Mouse (Mus musculus): Measurements from ENCODE around the gene Zbtb16. TPM values are rescaled to one million over a fixed set of nuclear protein-coding genes. Genes with fewer than 3 reads are reported as not detected.

Gene Zbtb16
- polyA plus RNA-seq, 1 experiment from 2014 or later: 1.9 TPM

GRCm38 (mm10) chr9:48813960-48814880, 21.8 kb downstream of the Zbtb16 start:
- H3K4me1 ChIP-seq (ENCODE audit: control insufficient read depth, insufficient read depth, low read length): 0 out of 2 replicates have a peak, but pooled peaks cover 1% of the 10 kb centered on the region
- no peak overlapping the region for H3K27ac ChIP-seq (ENCODE audit: low read length)
- no peaks in the 10 kb centered on the region for H3K9me3 ChIP-seq (ENCODE audit: control insufficient read depth, low read length)
- no peaks in the 10 kb centered on the region for H3K36me3 ChIP-seq (ENCODE audit: control insufficient read depth, insufficient read depth, low read length)
- H3K4me2 ChIP-seq (ENCODE audit: low read depth, low read length): no peak overlapping the region
- no peak overlapping the region for H3K9ac ChIP-seq (ENCODE audit: low read depth, low read length)
- no peaks in the 10 kb centered on the region for H3K27me3 ChIP-seq (replicated peaks; ENCODE audit: control insufficient read depth, insufficient read depth, low read length)
- H3K4me3 ChIP-seq (ENCODE audit: low read length): no peak overlapping the region
- WGBS: 54% methylated on average over 19 of the region's 19 CpGs
- ATAC-seq: no peak

GRCm38 (mm10) chr9:48812352-48812751, 23.7 kb downstream of the Zbtb16 start:
- no peak overlapping the region for H3K27ac ChIP-seq (ENCODE audit: low read length)
- no peaks in the 10 kb centered on the region for H3K9me3 ChIP-seq (ENCODE audit: control insufficient read depth, low read length)
- H3K4me2 ChIP-seq (ENCODE audit: low read depth, low read length): no peak overlapping the region
- ATAC-seq: no peak
- H3K9ac ChIP-seq (ENCODE audit: low read depth, low read length): no peak overlapping the region
- 90% methylated on average over 6 of the region's 6 CpGs for WGBS
- no peaks in the 10 kb centered on the region for H3K27me3 ChIP-seq (replicated peaks; ENCODE audit: control insufficient read depth, insufficient read depth, low read length)
- H3K36me3 ChIP-seq (ENCODE audit: control insufficient read depth, insufficient read depth, low read length): no peaks in the 10 kb centered on the region
- no peak overlapping the region for H3K4me3 ChIP-seq (ENCODE audit: low read length)
- H3K4me1 ChIP-seq (ENCODE audit: control insufficient read depth, insufficient read depth, low read length): no peaks in the 10 kb centered on the region

GRCm38 (mm10) chr9:48806591-48806990, 29.4 kb downstream of the Zbtb16 start:
- Histone ChIP-seq H3K36me3 (ENCODE audit: control insufficient read depth, insufficient read depth, low read length) (no peaks in the 10 kb centered on the region), H3K27ac (ENCODE audit: low read length) (no peak overlapping the region), H3K4me3 (ENCODE audit: low read length) (no peak overlapping the region), H3K27me3 (replicated peaks; ENCODE audit: control insufficient read depth, insufficient read depth, low read length) (no peaks in the 10 kb centered on the region), H3K9ac (ENCODE audit: low read depth, low read length) (no peak overlapping the region), H3K9me3 (ENCODE audit: control insufficient read depth, low read length) (no peaks in the 10 kb centered on the region), H3K4me2 (ENCODE audit: low read depth, low read length) (no peak overlapping the region), H3K4me1 (ENCODE audit: control insufficient read depth, insufficient read depth, low read length) (peaks cover 4% of the 10 kb centered on the region; the same call in 1 of the 2 replicates)
- ATAC-seq: no peak
- WGBS: 46% methylated on average over 6 of the region's 6 CpGs

DNA sequence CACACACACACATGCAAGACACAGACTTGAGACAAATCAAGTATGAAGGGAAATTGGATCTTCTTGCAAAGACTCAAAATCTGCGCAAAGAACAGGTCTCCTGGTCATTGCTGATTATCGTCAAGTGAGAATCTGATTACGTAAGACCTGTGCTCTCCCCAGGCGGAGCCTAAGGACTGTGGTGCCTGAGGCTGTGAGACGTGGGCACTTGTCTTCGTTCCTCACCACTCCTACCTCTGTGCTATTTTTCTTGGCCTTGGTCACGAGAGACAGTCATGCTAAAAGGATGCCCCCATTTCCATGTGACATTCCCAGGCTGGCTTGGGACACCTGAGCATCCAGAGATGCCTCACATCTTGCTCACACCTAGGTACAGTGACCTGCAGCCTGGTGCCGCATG, 30.2 kb downstream of the Zbtb16 start:
- H3K27me3 ChIP-seq (replicated peaks; ENCODE audit: control insufficient read depth, insufficient read depth, low read length): no peaks in the 10 kb centered on the region
- 75% methylated on average over 8 of the region's 8 CpGs for WGBS
- no peak overlapping the region for H3K4me2 ChIP-seq (ENCODE audit: low read depth, low read length)
- no peak overlapping the region for H3K4me3 ChIP-seq (ENCODE audit: low read length)
- H3K9me3 ChIP-seq (ENCODE audit: control insufficient read depth, low read length): no peaks in the 10 kb centered on the region
- H3K4me1 ChIP-seq (ENCODE audit: control insufficient read depth, insufficient read depth, low read length): peaks cover 6% of the 10 kb centered on the region
- no peak for ATAC-seq
- H3K36me3 ChIP-seq (ENCODE audit: control insufficient read depth, insufficient read depth, low read length): no peaks in the 10 kb centered on the region
- no peak overlapping the region for H3K9ac ChIP-seq (ENCODE audit: low read depth, low read length)
- H3K27ac ChIP-seq (ENCODE audit: low read length): no peak overlapping the region

GRCm38 (mm10) chr9:48804509-48804908, 31.5 kb downstream of the Zbtb16 start:
- Histone ChIP-seq H3K4me1 (ENCODE audit: control insufficient read depth, insufficient read depth, low read length) (peaks cover 8% of the 10 kb centered on the region), H3K36me3 (ENCODE audit: control insufficient read depth, insufficient read depth, low read length) (no peaks in the 10 kb centered on the region), H3K27me3 (replicated peaks; ENCODE audit: control insufficient read depth, insufficient read depth, low read length) (no peaks in the 10 kb centered on the region), H3K27ac (ENCODE audit: low read length) (no peak overlapping the region), H3K4me2 (ENCODE audit: low read depth, low read length) (no peak overlapping the region), H3K9ac (ENCODE audit: low read depth, low read length) (no peak overlapping the region), H3K9me3 (ENCODE audit: control insufficient read depth, low read length) (no peaks in the 10 kb centered on the region), H3K4me3 (ENCODE audit: low read length) (no peak overlapping the region)
- no peak for ATAC-seq
- 67% methylated on average over 6 of the region's 6 CpGs for WGBS

DNA sequence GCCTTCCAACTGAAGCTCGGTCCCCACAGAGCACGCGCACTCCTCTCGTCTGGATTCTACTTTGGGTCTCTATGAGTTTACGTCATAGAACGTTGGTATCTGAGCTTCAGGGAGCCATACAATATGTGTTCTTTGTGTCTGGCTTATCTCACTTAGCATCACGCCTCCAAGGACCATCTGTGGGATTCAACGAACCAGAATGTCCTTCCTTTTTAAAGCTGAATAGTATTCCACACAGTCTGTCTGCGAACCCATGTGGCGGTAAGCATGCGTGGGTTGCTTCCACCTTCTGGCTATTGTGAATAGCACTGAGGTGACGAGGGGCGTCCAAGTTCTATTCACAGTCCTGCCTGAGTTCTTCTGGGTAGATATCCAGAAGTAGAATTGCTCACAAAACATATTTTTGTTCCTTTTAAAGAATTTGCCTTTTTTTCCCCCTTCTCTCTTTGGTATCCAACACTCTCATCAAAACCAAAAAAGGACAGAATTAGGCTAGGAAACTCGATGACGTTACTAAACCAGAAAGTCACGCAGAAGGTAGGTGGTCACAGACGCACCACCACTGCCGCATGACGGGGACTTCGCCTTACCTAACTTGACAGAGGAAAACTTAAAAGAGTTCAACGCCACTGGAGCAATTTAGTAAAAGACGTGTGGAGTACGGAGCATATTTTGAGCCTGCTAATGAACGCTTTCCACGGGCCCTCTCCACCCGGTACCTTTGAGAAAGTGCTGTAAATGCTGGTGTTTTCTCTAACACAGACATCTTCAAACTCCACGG, 32.4 kb downstream of the Zbtb16 start:
- no peak overlapping the region for H3K4me3 ChIP-seq (ENCODE audit: low read length)
- no peak overlapping the region for H3K4me2 ChIP-seq (ENCODE audit: low read depth, low read length)
- peaks cover 8% of the 10 kb centered on the region for H3K4me1 ChIP-seq (ENCODE audit: control insufficient read depth, insufficient read depth, low read length)
- H3K9me3 ChIP-seq (ENCODE audit: control insufficient read depth, low read length): no peaks in the 10 kb centered on the region
- H3K27ac ChIP-seq (ENCODE audit: low read length): no peak overlapping the region
- WGBS: 92% methylated on average over 27 of the region's 27 CpGs
- H3K36me3 ChIP-seq (ENCODE audit: control insufficient read depth, insufficient read depth, low read length): no peaks in the 10 kb centered on the region
- H3K9ac ChIP-seq (ENCODE audit: low read depth, low read length): no peak overlapping the region
- no peak for ATAC-seq
- H3K27me3 ChIP-seq (replicated peaks; ENCODE audit: control insufficient read depth, insufficient read depth, low read length): no peaks in the 10 kb centered on the region

DNA sequence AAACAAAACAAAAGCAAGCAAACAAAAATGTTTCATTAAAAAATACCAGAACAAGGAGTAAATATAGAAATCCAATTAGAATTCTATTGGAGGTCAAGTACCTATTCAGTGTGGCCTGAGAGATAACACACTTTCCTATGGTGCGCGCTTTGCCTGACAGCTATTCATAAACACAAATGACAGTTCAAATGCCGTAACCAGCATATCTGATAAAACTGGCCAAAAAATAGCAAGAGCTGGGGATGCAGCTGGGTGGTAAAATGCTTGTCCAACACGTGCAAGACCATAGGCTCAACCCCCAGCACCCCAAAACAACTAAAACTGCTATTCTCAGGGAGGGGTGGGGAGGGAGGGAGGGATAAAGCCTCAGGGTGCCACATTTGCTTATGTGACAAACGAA, 33.6 kb downstream of the Zbtb16 start:
- H3K4me2 ChIP-seq (ENCODE audit: low read depth, low read length): no peak overlapping the region
- WGBS: 71% methylated on average over 5 of the region's 5 CpGs
- no peak overlapping the region for H3K9ac ChIP-seq (ENCODE audit: low read depth, low read length)
- no peaks in the 10 kb centered on the region for H3K36me3 ChIP-seq (ENCODE audit: control insufficient read depth, insufficient read depth, low read length)
- H3K4me3 ChIP-seq (ENCODE audit: low read length): no peak overlapping the region
- peaks cover 8% of the 10 kb centered on the region for H3K4me1 ChIP-seq (ENCODE audit: control insufficient read depth, insufficient read depth, low read length)
- H3K27ac ChIP-seq (ENCODE audit: low read length): no peak overlapping the region
- no peak for ATAC-seq
- H3K27me3 ChIP-seq (replicated peaks; ENCODE audit: control insufficient read depth, insufficient read depth, low read length): no peaks in the 10 kb centered on the region
- H3K9me3 ChIP-seq (ENCODE audit: control insufficient read depth, low read length): no peaks in the 10 kb centered on the region

DNA sequence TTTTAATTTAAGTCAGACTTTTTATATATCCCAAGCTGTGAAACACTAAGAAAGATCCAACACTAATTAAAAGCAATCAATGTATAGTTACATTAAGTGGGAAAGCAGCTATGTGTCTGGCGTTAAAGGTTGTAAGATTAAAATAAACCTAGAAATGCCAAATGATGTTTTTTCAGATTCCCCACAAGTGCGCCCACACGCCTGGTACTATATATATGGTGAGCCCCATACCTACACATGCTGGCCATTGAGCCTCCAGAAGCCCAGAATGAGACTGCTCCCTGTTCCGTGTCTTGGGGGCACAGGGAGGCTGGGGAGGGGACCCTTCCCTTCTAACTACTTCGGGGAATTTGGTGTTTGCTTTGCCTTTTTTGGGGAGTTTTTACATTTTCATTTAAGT, 34.7 kb downstream of the Zbtb16 start:
- no peak overlapping the region for H3K4me3 ChIP-seq (ENCODE audit: low read length)
- 81% methylated on average over 5 of the region's 5 CpGs for WGBS
- no peaks in the 10 kb centered on the region for H3K36me3 ChIP-seq (ENCODE audit: control insufficient read depth, insufficient read depth, low read length)
- no peak for ATAC-seq
- no peak overlapping the region for H3K27ac ChIP-seq (ENCODE audit: low read length)
- H3K9me3 ChIP-seq (ENCODE audit: control insufficient read depth, low read length): no peaks in the 10 kb centered on the region
- H3K27me3 ChIP-seq (replicated peaks; ENCODE audit: control insufficient read depth, insufficient read depth, low read length): no peaks in the 10 kb centered on the region
- peaks cover 4% of the 10 kb centered on the region for H3K4me1 ChIP-seq (ENCODE audit: control insufficient read depth, insufficient read depth, low read length)
- no peak overlapping the region for H3K4me2 ChIP-seq (ENCODE audit: low read depth, low read length)
- no peak overlapping the region for H3K9ac ChIP-seq (ENCODE audit: low read depth, low read length)

DNA sequence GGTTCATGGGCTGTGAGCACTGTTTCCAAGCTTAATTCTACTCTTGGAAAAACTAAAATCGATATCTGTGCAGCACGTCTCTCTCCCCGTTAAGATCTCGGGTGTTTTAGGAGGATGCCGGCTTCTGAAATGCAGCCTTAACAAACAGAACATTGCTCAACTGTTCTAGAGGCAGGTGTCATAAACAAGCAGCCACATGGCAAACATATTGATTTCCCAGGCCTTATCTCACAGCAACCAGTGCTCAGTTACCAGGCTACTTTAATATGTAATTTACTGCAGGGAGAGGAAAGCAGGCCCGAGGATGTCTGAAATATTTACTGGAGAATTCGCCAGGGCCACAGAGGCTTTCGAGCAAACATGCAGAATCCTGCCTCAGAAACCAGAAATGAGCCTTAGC, 35.4 kb downstream of the Zbtb16 start:
- no peak overlapping the region for H3K4me3 ChIP-seq (ENCODE audit: low read length)
- ATAC-seq: peak; percentile 53

More for the DNA sequence above, 35.4 kb downstream of the Zbtb16 start:
- Histone ChIP-seq H3K9me3 (ENCODE audit: control insufficient read depth, low read length) (no peaks in the 10 kb centered on the region), H3K27ac (ENCODE audit: low read length) (no peak overlapping the region), H3K4me2 (ENCODE audit: low read depth, low read length) (no peak overlapping the region), H3K4me1 (ENCODE audit: control insufficient read depth, insufficient read depth, low read length) (peaks cover 4% of the 10 kb centered on the region; the same call in 1 of the 2 replicates), H3K27me3 (replicated peaks; ENCODE audit: control insufficient read depth, insufficient read depth, low read length) (no peaks in the 10 kb centered on the region), H3K36me3 (ENCODE audit: control insufficient read depth, insufficient read depth, low read length) (no peaks in the 10 kb centered on the region), H3K9ac (ENCODE audit: low read depth, low read length) (no peak overlapping the region)
- WGBS: 35% methylated on average over 8 of the region's 8 CpGs
